Mouse (Mus musculus) forelimb bud, embryonic 11.5 days (tissue): ENCODE results near the gene Fbxo41.
"Not testable (repeated sequence)": the region's sequence is repeated elsewhere in the genome, so short reads cannot be mapped to it uniquely, and the experiment has no call there.

ENCODE experiments used
- DNase-seq: peaks from one replicate; pipeline ENCODE4 v3.0.0-alpha.2; 2012; ENCODE audit warnings: low read depth, low spot score

The Fbxo41 gene

DNA sequence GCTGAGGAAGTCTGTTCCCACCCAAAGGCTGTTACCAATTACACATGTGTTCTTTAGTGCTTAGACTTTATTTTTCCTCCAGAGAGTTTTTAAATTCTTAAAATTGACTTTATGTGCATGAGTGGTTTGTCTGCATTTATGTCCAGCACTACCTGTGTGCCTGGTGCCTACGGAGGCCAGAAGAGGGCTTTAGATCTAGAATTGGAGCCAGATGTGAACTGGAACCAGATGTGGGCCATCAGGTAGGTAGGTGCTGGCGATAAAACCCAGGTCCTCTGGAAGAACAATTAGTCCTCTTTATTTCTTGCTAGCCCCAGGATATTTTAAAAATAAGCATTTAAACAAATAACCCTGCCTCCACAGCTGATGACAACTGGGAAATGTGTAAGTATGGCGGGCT is 11.2 kb downstream of the Fbxo41 start:
- peak; percentile 93 for DNase-seq

DNA sequence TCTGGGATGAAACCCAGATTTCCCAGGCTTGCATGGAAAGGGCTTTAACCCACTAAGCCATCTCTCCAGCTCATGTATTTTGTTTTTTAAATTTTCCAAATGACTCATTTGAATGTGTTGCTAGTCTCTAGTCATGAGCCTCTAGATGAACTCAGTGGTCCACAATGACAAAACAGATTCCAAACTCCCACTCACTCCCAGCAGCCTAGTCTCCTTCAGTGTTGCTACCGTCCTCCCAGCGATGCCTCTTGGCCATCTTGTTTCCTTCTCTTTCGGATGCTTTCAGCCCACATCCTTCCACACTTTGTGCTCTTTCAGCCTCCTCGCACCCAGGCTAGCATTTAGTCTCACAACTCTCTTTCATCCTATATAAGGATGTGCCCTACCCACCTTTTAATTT is 12.5 kb downstream of the Fbxo41 start:
- no peak for DNase-seq

DNA sequence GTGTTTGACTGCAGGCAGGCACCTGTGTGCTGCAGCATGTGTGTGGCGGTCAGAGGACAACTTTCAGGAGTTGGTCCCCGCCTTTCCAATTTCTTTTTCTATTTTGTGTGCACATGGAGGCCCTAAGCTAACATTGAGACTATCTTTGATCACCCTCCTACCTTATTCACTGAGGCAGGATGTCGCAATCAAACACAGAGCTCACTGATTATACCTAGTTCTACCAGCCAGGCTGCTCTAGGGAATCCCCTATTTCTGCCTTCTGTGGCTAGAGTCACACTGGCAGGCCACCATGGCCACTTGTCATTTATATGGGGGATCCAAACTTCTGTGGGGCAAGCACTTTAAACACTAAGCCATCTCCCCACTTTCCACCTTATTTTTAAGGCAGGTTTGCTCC is 13.1 kb downstream of the Fbxo41 start:
- DNase-seq = no peak

DNA sequence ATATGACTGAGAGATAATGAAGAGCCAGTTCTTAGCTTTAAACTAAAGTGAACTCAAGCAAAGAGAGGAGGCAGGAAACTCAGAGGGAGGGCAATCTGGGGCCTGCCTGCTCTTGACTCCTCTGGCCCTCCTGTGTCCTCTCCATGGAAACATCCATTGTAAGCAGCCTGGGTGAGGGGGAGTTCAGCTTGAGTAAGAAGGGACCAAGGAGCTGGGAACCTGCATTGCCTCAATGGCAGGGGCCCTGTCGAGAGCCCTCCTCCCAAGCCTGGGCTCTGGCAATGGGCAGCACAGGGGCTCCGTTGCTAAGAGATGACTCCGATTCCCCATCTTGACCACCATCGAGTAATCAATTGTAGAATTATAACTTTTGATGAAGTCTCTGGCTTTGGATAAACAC is 14.3 kb downstream of the Fbxo41 start:
- DNase-seq = no peak

DNA sequence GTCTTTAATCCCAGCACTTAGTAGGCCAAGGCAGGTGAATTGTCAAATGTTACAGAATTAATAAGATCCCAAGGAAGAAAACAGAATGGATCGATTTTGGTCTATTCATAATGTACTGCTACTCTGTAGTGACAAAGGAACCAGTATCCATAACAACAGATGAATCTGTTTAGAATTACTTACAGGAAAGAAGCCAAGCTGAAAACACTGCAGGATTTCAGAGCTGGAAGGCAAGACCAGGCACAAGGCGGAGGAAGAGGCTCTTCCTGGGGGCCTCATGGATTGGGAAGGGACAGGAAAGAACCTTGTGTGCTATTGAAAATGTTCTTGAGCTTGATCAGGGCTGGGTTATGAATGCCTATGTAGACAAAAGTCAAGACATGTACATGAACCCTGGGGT is 17.1 kb downstream of the Fbxo41 start:
- no peak for DNase-seq

DNA sequence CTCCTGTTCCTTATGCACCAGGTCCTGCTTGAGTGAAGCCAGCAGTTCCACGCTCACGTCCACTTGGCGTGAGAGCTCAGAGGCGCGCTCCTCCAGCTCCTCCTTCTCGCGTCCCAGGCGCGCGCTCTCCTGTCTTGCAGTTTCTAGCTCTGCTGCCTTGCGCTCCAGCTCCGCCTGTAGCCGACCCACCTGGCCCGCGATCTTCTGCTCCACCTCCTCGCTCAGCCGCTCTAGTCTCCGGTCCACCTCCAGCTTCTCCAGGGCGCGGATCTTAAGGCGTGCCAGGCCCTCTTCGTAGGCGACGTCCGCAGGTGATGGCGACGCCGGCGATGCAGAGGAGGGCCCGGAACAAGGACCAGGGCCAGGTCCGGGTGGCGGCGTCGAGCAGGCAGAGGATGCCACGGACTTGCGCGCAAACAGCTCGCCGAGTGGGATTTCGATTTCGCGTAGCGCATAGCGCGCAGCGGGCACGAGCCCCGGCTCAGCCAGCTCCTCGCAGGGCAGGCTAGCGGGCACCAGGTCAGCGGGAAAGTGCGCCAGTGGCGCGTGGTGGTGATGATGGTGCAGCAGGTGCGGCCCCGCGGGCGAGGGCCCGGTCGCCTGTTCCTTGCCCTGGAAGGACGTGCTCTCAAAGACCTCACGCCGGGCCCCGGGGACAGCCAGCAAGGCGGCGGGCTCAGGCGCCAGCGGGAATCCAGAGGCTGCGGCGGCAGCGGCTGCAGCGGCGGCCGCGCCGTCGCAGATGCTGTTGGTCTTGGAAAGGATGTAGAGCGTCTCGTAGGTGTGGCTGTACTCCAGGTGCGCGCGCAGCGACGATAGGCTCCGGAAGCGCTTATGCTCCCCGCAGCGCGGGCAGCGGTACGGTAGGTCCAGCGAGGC is 18.7 kb downstream of the Fbxo41 start:
- DNase-seq = peak; percentile 58

DNA sequence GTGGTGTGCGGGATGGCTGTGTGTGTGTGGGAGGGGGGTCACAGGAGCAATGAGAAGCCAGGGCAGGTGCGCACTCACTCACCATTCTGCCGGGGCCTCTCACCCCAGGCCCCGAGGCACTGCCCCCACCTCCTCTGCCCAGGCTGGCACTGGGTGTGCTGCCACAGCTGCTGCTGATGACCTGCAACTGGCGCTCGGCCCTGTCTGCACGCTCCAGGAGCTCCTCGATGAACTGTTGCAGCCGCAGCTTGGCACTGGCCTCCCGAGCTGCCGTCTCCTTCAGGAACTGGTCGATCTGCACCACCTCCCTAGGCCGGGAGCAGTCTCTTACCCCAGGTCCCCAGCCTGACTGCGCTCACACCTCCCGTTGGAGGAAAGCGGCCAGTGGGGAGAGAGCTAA is 22.1 kb downstream of the Fbxo41 start:
- DNase-seq = no peak

DNA sequence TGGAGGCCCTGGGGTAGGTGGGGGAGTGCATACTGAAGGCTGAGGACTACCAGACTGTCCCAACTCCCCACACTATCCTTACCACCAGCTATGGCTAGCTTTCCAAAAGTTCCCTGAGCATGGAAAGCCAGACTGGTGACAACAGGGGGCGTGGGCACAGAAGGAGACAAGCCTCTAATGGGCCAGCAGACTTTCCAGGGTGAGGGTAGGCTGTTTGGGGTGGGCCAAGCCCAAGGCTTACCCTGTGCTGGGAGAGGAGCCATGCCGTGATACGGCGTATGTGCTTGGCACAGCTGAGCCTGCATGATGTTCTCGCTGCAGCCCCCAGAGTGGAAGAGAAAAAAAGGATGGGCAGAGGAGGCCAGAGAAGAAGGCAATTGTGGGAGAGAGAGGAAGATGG is 22.8 kb downstream of the Fbxo41 start:
- no peak for DNase-seq

DNA sequence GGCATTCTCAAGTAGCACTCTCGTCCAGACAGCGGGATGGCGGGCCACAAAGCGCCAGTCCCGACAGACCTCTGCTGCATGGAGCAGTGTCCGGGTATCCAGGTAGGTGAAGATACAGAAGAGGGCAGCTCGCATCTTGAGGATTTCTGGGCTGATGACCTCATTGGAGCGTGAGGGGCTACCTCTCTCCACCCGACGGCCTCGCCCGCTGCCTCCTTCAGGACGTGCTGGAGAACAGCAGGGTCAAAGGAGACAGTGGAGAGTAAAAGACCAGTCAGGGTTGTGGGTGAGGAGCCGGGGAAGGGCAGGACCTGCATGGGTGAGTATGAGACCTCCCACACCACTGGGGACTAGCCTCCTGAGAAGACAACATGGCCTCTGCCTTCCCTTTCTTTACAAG is 24.4 kb downstream of the Fbxo41 start:
- DNase-seq = no peak

DNA sequence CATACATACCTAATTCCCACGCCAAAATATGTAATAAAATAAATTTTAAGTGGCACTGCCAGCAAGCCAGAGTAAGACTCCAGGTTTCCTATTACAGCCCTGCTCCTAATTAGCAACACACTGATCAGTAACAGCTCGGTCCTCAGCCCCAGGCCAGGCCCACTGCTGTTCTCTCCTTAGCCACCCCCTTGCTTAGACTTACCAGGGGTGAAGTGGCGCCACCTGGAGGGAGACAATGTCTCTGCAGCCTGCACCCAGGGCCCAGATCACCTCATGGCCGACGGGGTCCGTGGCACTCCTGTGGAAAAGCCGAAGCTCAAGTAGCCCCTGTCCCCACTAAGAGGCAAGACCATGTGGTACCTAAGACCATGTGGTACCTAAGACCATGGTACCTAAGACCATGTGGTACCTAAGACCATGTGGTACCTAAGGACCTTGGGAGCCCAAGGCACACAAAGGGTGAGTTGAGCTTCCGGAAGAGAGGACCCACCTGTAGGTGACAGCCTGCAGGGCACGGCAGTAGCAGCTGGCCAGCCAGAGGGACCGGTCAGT is 25.4 kb downstream of the Fbxo41 start:
- peak; percentile 55 for DNase-seq

DNA sequence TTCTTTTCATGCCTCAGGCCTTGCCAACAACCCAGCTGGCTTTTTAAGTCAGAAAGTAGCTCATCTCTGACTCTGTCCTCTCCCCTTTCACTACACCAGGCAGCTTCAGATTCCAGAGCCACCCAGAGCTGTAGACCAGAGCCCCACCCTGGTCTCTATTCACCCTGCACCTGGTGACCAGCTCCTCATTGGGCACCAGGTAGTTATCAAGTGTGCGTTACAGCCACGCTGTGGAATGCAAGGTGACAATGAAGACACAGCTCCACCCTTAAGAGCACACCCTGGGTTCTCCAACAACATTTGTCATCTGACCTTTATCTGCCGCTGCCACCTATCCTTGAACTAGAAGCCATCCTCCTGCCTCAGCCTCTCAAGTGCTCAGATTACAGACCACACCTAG is 27.2 kb downstream of the Fbxo41 start:
- no peak for DNase-seq

DNA sequence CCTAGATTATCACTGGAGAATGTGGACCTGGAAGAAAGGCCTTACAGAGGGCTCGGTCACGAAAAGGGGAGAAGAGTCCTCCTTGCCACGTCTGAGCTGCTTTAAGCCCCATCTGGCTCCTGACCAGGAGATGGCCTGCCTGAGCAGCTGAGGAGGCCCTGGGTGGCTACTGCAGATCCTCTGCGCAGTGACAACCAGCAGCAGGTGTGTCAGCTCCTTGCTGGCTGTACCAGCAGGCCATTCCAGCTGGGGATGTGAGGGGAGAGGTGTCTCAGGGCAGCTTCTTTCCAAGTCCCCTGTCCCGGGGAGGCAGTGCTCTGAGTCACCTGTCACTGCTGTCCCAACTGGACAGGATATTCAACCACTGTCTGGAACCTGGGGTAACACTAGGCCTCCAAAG is 30.3 kb downstream of the Fbxo41 start:
- DNase-seq = no peak

DNA sequence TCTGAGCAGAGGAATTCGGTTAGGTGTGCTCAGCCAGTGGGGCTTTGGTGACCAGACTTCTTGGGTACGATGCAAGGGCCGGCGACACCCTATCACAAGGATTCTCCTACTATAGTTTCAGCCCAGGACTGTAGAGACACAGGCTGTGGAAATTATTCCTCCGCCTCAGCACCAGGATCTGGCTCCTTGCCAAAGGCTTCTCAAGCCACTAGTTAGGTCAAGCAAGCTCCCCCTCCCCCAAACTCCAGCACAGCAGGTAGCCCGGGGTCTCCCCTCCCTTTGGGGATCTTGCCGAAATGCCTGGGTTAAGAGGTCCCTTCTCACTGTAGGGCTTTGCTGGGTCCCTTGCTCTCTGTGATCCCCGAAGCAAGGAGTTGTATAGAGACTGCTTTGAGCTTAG is 30.8 kb downstream of the Fbxo41 start:
- DNase-seq = no peak

DNA sequence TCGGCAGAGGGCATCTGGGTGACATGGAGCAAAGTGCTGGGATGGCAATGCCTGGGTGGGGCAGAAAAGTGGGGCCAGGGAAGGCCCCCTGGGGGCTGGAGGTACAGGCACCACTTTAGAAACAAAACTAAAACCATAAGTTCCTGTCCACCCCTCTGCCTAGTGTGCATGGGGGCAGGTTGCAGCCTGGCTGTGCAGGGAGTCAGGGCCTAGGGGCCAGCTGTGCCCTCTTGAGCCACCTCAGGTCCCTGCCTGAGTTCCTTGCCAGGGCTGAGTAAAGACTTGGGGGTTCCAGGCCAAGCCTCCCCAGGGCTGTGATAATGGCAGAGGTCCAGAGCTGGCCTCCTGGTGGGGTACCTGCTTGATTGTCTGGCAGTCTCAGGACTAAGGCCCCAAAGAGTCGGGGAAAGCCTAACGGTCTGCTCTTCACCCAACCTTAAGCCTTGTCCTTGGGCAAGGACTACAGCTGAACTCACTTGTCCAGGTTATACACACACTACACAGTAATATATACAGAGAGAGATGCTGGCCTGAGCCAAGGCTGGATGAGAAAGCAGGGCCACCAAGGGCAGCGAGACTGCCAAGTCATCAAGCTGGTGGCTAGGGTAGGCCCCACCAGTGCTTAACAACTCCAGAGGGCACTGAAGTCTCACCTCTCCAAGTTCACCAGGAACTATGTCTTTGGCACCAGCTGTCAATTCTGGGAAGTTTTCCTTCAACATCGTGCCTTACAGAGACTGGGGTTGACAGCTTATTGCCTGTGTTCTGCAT is 32.9 kb downstream of the Fbxo41 start:
- DNase-seq = no peak

DNA sequence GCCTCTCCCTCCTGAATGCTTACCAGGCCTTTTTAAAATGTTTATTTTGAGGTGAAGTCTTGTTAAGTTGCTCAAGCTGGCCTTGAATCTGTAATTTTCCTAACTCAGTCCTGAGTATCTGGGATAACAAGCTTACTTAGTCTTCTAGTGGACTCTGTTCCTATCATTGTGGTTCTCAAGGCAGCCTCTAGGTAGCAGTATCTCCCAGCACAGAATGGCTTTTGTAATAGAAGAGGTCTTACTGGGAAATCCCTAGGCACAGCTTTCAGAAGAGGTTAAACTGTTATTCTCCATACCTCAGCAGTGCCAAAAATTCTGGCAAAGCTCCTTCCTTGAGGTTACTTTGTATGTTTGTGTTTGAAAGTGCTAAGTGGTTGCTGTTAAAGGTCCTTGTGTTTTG is 37.4 kb downstream of the Fbxo41 start:
- no peak for DNase-seq

DNA sequence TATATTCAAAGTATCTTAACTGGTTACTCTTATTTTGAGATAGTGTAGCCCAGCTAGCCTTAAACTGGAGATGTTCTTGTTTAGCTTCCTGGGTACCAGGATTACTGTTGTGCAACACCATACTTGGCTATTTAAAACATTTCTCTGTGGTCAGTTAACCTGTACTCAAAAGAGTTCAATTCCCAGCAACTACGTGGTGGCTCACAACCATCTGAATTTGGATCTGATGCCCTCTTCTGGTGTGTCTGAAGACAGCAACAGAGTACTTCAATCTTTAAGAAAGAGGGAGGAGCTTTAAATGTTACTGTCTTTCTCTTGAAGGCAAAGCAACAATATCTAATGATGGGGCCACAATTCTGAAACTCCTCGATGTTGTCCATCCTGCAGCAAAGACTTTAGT is 43.2 kb downstream of the Fbxo41 start:
- DNase-seq = no peak

DNA sequence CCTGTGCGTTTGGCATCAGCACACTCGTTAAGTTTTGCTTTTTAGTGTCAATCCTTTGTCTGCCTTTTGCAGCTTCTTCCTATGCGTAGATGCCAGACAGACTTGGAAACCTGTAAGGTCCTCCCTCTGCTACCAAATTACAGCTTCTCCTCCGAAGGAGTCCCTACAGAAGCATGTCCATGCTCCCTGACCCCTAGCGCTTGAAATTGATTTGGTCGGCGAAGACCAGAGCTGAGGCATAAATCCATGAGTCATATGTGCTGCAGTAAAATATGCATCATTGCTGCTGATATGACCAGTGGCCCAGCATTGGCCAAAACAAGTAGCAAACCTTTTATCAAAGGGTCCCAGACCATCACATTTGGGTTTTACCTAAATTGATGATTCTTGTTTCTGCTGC is 50.0 kb downstream of the Fbxo41 start:
- peak; percentile 18 for DNase-seq

DNA sequence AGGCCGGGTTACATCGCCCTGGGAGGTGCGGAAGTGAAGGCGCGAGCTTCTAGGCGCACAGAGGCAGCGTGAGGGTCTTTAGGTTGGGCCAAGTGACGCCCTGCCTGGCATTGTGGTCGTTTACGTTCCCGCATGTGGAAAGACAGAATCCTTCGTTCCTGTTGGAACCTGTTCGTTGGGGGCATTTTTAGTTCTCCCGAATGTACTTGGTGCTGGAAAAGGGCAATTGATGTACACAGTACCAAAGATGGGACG is 50.5 kb downstream of the Fbxo41 start:
- no peak for DNase-seq

DNA sequence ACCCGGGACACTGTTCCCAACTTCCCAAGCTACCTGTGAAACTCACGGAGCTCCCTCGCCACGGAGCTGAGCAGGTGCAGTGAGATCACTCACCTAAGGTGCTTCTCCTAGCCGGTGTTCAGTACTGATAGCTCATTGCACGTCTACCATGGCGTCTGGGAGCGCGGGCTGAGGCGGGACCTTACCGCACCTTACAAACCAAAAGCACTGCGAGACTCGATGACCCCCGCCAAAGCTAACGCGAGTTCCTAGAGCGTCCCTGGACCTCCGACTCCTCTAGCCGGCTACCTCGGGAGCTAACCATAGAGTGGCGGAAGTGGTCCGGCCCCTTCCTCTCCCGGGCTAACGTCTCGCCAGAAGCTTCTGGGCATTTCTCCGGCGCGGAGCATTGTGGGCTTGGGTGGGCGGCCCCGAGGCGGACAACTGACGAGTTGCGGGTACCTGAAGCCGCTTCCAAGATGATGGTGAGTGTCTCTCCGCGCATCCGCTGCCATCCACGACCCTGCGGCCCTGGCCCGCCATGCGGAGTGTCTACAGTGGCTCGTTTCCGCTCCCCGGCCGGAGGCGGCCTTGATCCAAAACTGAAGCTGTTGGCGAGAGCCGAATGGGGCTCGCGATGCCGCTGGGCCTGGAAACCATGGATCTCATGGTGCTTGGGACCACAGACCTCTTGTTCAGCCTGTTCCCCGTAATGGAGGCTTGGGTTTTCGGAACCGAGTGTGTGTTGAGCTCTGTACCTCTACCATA is 51.0 kb downstream of the Fbxo41 start, which contains the start of gene Pradc1:
Pradc1 (minus strand) TSS at position 307 of the 747 bp plus-strand sequence.
- DNase-seq = peak; percentile 96

DNA sequence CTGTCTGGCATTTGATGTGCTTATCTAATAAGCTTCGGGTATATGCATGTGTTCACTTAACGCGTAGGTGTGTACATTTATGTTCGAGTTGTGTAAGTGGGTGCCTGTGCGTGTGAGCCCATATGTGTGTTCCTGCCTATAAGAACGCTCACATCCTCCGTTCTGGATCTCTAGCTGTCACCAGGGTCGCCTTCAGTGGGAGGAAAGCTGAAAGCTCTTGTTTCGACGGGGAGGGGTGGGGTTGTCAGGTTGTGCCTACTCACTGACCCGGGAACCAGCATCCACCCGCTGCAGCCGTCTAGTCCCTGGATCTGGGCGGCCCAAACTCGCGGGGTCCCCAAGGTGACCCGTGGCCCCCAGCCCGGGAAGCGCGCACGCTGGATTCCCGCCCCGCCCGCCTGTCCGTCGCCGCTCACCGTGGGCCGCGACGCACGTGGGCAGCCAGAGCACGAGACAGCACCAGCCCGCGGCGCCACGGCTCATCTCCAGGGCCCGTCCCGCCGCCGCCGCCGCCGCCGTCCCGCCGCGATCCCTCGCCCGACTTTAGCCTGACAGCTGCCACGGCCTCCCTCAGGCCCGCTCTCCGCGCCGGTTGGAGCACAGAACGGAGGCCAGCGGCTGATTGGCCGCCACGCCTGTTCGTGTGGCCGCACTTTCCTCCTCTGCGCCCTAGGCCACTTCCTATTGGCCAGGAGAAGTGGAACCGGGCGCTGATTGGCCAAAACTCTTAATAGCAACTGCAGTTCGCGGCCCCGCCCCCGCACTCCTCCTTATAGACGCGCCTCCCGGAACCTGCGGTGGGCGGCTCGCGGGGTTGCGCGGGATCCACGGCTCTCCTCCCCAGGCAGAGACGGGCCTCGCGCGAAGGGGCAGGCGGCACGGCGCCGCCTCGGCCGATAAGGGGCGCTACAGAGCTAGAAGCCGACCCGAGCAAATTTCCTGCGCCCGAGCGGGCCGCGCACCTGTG is 51.8 kb downstream of the Fbxo41 start, which contains the start of gene Cct7:
Cct7 (plus strand) TSS at position 818 of the 967 bp plus-strand sequence.
- DNase-seq = peak; percentile 98

DNA sequence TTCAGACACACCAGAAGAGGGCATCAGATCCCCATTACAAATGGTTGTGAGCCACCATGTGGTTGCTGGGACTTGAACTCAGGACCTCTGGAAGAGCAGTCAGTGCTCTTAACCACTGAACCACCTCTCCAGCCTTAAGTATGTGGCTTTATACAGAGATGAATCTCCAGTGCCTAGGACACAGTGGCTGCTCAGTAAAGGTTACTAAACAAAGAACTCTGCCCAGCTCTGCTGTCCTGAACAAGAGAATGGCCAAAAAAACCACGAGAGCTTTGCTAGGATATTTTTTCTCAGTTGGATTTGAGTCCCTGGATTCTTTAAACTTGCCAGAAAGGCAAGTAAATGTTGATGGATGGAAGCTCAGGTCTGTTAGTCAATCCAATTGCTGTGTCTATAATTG is 52.7 kb downstream of the Fbxo41 start:
- not testable (repeated sequence) for DNase-seq
